Mouse (Mus musculus) spleen, postnatal 4 days (tissue): ENCODE measurements around the gene Gm9821.
A peak's percentile ranks its signal among the peaks of the same experiment; 100 is the strongest.

Experiments
- DNase-seq, 2 experiments: peaks; one replicate each; pipeline ENCODE4 v3.0.0; 2022; ENCODE audit warnings: low spot score in 2 of 2

Gene Gm9821

DNA sequence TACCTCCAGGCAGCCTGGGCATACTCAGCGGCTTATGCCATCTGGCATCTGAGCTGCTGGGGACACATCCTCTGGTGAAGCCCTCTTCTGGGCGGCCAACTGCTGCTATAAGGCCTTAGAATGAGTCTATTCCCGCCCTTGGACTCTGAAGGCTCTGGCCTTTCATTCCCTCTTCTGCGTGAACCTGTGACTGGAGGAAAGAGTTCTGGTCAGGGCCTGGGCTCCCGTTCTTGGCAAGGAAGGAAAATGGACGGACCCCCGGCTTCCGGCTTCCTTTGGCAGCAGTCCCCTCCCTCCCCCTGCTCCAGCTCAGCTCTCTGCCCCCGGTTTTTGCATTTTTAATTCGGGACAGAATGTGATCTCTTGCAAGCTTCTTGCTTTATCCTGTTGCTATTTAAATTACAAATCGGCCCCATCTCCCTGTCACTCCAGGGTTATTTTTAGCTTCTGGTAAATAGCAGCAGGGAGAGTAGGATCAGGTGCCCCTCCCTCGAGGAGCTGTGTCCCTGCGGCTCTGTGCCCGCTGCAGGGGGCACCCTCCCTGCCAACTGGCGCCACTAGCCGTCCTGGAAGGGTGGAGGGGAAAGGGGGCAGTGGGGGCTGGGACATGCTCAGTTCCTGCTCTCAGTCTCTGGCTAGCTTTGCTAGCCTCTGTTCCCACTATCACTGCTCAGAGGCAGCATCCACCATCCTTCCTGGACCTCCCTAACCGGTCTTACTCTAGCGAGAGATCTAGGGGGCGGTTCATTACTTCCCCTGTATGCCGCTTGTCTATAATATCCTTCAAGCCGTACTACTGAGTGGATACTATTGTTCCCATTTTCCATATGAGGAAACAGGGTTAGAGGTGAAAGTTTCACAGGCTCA is 26.0 kb downstream of the Gm9821 start:
- no peak for DNase-seq

DNA sequence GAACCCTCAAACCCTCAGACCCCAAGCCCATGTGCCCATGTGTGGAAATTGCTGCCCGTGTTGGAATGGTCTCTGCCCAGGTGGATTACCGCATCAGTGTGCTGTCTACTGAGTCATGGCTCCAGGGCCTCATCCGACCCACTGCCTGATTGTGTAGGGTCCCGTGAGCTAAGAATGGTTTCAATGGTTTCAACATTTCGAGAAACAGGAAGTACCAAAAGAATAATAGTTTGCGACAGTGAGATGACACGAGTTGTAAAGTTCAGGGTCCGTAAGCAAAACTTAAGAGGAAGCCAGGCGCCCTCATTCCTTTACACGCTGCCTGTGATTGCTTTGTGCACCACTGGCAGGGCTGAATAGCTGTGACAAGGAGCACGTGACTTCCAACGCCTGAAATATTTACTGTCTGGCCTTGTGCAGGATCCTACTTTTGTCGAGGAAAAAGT is 26.6 kb downstream of the Gm9821 start:
- no peak for DNase-seq

DNA sequence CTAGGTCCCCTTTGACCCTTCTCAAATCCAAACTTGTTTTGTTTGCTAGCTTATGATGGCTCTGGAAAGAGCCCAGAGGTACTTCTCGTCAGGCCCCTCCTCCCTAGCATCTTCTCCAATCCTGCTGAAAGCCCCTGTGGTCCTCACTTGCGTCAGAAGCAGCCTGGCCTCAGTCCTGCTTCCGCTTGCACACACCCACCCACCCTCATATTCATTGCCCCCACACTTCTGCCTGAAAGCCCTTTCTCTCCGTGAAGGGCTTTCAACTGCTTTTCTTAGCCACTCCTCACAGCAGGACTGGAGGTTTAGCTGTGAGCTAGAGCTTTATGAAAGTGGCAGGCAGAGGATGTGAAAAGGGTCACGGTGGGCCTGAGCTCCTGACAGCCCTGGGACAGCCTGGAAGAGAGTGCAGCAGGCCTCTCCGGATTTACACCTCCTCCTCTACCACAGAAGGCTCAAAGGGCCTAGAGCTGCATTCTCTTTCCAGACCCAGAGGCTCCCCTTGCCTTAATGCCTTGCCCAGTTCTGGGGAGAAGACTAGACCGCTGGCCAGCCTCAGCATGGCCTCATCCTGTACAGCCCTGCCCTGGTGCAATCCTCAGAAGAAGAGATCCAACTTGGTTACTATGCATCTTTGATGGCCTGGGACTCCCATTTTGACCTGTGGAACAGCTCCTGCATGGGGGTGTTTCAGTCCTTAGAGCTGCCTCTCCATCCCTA is 28.1 kb downstream of the Gm9821 start:
- DNase-seq = no peak

GRCm38 (mm10) chr2:91975581-91976541 is 30.4 kb downstream of the Gm9821 start, which contains the start of gene Dgkz:
Gene Dgkz, minus strand, starts transcription at chr2:91975864.
- DNase-seq = no peak

- DNase-seq = no peak
These were observed 32.5 kb downstream of the Gm9821 start for GRCm38 (mm10) chr2:91977960-91978359.

GRCm38 (mm10) chr2:91978547-91978946 is 33.0 kb downstream of the Gm9821 start:
- no peak for DNase-seq

DNA sequence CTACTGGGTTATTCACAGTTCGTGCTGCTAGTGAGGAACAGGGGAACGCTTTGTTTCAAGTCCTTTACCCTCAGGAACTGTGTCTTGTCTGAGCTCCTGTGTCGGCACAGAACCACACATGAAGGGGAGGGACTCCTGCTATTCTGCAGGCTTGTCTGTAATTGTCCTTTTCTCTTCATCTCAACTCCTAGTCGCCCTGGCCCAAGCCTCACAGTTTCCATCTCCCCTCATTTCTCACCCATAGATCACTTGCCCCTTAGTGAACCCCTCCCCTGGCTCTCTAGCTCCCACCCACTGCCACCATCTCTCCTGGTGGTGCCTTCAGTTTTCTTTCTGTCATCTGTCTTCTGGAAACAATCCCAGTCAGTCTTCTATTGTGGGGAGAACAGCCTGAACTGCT is 34.7 kb downstream of the Gm9821 start:
- DNase-seq = no peak

DNA sequence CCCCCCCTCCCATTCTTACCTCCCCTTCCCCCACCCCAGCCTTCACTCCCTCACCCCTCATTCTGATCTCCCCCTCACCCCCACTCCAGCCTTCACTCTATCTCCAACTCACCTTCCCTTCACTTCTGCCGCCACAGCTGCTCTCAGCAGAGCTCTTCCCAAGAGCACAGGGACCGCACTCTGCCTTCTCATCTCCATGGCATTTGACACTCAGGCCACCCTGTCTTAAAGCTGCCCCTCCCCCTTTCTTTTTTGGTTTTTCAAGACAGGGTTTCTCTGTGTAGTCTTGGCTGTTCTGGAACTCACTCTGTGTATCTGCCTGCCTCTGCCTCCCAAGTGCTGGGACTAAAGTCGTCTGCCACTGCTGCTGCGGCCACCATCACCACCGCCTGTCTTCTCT is 35.3 kb downstream of the Gm9821 start:
- DNase-seq = no peak

DNA sequence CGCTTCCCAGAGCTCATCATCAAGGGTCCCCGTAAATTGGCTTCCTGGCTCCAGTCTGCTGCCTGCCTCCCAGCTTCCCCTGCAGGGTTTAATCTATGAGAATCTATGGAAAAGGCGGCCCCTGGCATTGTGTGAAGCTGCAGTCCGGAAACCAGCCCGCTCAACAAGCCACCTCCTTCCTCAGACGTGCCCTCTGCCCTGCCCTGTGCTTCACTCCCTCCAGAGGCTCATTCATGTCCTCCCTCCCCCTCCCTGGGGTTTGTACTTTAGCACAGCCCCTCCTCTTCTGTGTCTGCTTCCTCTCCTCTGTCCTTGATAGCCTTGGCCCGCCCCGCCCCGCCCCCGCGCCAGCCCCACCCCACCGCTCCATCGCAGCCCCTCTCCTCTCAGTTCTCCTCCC is 38.9 kb downstream of the Gm9821 start:
- peak in 1 of 2 experiments; percentile 63 for DNase-seq

- DNase-seq = no peak
These were observed 39.5 kb downstream of the Gm9821 start for GRCm38 (mm10) chr2:91984906-91985525.

DNA sequence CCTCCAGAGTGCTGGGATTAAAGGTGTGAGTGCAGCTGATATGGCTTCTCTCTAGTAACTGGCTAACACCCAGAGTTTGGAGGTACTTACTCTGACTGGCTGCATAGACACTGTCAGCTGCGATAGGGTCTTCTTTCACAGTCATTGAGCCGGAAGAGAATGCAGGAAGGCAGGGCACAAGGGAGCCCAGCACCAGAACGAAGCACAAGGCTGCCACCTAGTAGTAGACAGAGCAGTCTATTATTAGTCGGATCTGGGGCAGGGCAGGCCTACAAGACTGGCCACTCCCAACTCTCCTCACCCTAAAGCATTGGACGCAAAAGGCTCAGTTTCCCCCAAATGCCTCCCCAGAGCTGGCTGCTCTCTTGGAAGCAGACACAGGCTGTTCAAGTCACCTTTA is 40.6 kb downstream of the Gm9821 start:
- DNase-seq = no peak

DNA sequence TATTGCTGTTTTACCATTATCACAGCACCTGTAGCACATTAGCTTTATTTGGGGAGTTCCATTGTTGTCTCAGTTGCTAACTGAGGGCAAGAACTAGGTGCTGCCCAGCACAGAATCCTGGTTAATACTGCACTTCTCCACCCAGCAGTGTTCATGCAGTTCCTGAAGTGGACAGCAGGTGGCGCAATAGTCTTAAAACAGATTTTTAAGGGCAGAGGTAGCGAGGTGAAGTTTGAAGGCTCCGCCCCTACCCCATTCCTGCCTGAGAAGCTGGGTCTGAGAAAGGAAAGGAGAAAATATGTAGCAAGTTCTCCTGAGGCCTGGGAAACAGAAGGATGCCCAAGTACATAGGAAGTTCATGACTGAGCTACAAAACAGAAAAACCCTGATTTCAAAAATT is 42.0 kb downstream of the Gm9821 start:
- DNase-seq = peak; percentile 80 to 93

DNA sequence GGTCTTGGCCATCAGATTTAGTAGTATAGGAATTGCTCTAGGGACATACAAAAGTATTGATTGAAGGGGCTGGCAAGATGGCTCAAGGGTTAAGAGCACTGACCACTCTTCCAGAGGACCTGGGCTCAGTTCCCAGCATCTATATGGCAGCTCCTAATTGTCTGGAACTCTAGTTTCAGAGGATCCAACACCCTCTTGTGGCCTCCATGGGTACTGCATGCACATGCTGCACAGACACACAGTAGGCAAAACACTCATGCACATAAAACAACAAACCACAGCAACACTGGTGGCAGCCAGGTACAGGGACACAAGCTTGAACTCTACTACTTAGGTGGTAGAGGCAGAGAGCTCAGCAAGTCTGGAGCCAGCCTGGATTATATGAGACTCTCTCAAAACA is 44.2 kb downstream of the Gm9821 start:
- DNase-seq = no peak

DNA sequence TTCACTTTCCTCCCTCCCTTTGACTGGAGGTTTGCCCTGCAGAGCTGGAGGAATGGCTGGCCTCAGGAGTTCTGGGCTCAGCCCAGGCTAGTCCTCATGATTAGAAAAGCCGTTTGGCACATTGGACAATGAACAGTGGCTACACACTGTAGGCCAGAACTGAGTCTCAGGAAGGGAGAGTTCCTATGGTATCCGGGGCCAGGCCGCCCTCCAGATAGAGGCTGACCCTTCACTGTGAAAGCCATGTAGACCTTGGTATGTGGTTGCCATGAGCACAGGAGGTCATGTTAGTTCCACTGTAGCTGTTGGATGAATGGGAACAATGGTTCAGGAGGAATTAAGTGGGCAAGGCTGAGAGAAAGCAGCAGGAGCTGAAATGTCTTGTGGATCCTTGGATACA is 47.9 kb downstream of the Gm9821 start:
- DNase-seq = no peak

- no peak for DNase-seq
These were observed 50.5 kb downstream of the Gm9821 start for GRCm38 (mm10) chr2:91996006-91996405.
